Comparison of ENCODE assay signal across 10 mouse cellular contexts in genomic region chr15:83002665-83003548, GRCm38 (mm10). TPM values are rescaled to one million over a fixed set of nuclear protein-coding genes. Genes with fewer than 3 reads are reported as not detected.
DNase-seq lines count a peak whose midpoint lies in the region; ATAC-seq lines count a peak whose summit lies in the region.
"Had no signal": no experiment of that assay in that cellular context is flagged by ENCODE, and none has a peak within 500 bp of the region (broad histone marks: within the 10 kb centered on the region; RNA-seq: fewer than 3 reads in every experiment).

No protein-coding gene starts in this region.

- no peak overlapping the region for H3K4me2 ChIP-seq in midbrain, embryonic 14.5 days (ENCODE audit: low read length)
- H3K4me2 ChIP-seq: heart, embryonic 13.5 days had no signal

- ATAC-seq in midbrain, embryonic 14.5 days (ENCODE audit: low FRiP score, low TSS enrichment): peak; percentile 88
- ATAC-seq in monocyte, adult 5-6 weeks (replicated peaks; ENCODE audit: insufficient number of reproducible peaks, low FRiP score, low TSS enrichment, poor library complexity, severe bottlenecking): no peak

- H3K27me3 ChIP-seq in embryonic facial prominence, embryonic 10.5 days (replicated peaks; ENCODE audit: low read depth, poor library complexity, severe bottlenecking): peaks cover 70% of the 10 kb centered on the region
- no peaks in the 10 kb centered on the region; the same call in 1 of the 2 replicates for H3K27me3 ChIP-seq in midbrain, embryonic 14.5 days (ENCODE audit: control insufficient read depth, insufficient read depth, low read length)

- H3K4me3 ChIP-seq in embryonic facial prominence, embryonic 10.5 days: no peak overlapping the region
- no peak overlapping the region for H3K4me3 ChIP-seq in midbrain, embryonic 14.5 days (replicated peaks; ENCODE audit: low read depth, low read length)
- H3K4me3 ChIP-seq: heart, embryonic 13.5 days had no signal

- no peaks in the 10 kb centered on the region for H3K9me3 ChIP-seq in embryonic facial prominence, embryonic 10.5 days
- H3K9me3 ChIP-seq in midbrain, embryonic 14.5 days (ENCODE audit: control insufficient read depth, low read length): no peaks in the 10 kb centered on the region
- H3K9me3 ChIP-seq: G1E; heart, embryonic 13.5 days had no signal

- no peaks in the 10 kb centered on the region for H3K36me3 ChIP-seq in embryonic facial prominence, embryonic 10.5 days (replicated peaks)
- no peaks in the 10 kb centered on the region for H3K36me3 ChIP-seq in midbrain, embryonic 14.5 days (ENCODE audit: control insufficient read depth, insufficient read depth, low read length)
- H3K36me3 ChIP-seq: G1E; heart, embryonic 13.5 days had no signal

- peaks cover 39% of the 10 kb centered on the region for H3K4me1 ChIP-seq in embryonic facial prominence, embryonic 10.5 days
- H3K4me1 ChIP-seq in midbrain, embryonic 14.5 days (ENCODE audit: control insufficient read depth, insufficient read depth, low read length): peaks cover 24% of the 10 kb centered on the region

- H3K27ac ChIP-seq in embryonic facial prominence, embryonic 10.5 days (replicated peaks): no peak overlapping the region
- H3K27ac ChIP-seq in midbrain, embryonic 14.5 days (replicated peaks; ENCODE audit: low read depth, low read length): peak overlapping the region; percentile 72
- H3K27ac ChIP-seq: heart, embryonic 13.5 days had no signal

- DNase-seq in ZHBTc4 (ENCODE audit: low read depth, low spot score): peak; percentile 55
- peak; percentile 64 for DNase-seq in embryonic facial prominence, embryonic 10.5 days (ENCODE audit: low spot score)
- peak; percentile 92 to 95 for DNase-seq in layer of hippocampus, adult 18-20 months (ENCODE audit: low spot score in 2 of 2)
- peak; percentile 93 for DNase-seq in midbrain, embryonic 14.5 days
- DNase-seq in heart, postnatal 14 days: no peak
- DNase-seq in heart, postnatal 4 days: no peak
- DNase-seq in T-cell, adult 2 months (ENCODE audit: low spot score): no peak

- intact Hi-C loops in heart, postnatal 14 days (cut with DNase I): no loop called here

- WGBS in embryonic facial prominence, embryonic 10.5 days: 43% methylated on average over 12 of the region's 12 CpGs
- WGBS in midbrain, embryonic 14.5 days: 28% methylated on average over 12 of the region's 12 CpGs

- H3K9ac ChIP-seq in midbrain, embryonic 14.5 days (replicated peaks; ENCODE audit: low read length): no peak overlapping the region; the same call in 1 of the 2 replicates
- H3K9ac ChIP-seq: heart, embryonic 13.5 days had no signal

RNA-seq across cellular contexts. Expression of gene Tcf20, which starts 15.2 kb away (rescaled TPM):
- 8.4 and 8.5 TPM in 2 replicates for polyA plus RNA-seq in embryonic facial prominence, embryonic 10.5 days (2016; fragmentation: Nextera tagmentation; extraction: Ambion mirVana)
- 100 to 1,000 TPM; 238 to 241 TPM for total RNA-seq in layer of hippocampus, adult 18-20 months (2021)
- polyA plus RNA-seq in midbrain, embryonic 14.5 days (2014; fragmentation: Nextera tagmentation; extraction: Ambion mirVana): 17.8 and 18.0 TPM in 2 replicates
- total RNA-seq in heart, postnatal 14 days (2021): 10 to 100 TPM; 49.9 to 59.1 TPM
- total RNA-seq in monocyte, adult 5-6 weeks (2017): 77.4 to 104 TPM (median 81.3 TPM) in 3 replicates
- 10 to 100 TPM; 71.1 to 78.7 TPM for total RNA-seq in heart, postnatal 4 days (2021)

RNA-seq across cellular contexts. Expression of gene Nfam1, which starts 30.2 kb away (rescaled TPM):
- polyA plus RNA-seq in embryonic facial prominence, embryonic 10.5 days (2016; fragmentation: Nextera tagmentation; extraction: Ambion mirVana): 2.4 and 2.6 TPM in 2 replicates
- 1 to 10 TPM; 2.2 to 2.3 TPM for total RNA-seq in layer of hippocampus, adult 18-20 months (2021)
- polyA plus RNA-seq in midbrain, embryonic 14.5 days (2014; fragmentation: Nextera tagmentation; extraction: Ambion mirVana): 1.2 and 2.9 TPM in 2 replicates
- 1 to 10 TPM; 2.2 to 2.4 TPM for total RNA-seq in heart, postnatal 14 days (2021)
- total RNA-seq in monocyte, adult 5-6 weeks (2017): 156 to 182 TPM (median 181 TPM) in 3 replicates
- total RNA-seq in heart, postnatal 4 days (2021): 1 to 10 TPM in 1 of 2 experiments, under 1 TPM in 1; 0.98 to 1.4 TPM

Comparison
In these comparisons a context has a peak if more than half of its experiments do, and no peak if none do; other contexts are left out.
1. DNase-seq: peak in ZHBTc4 (single experiment), embryonic facial prominence, embryonic 10.5 days (single experiment), layer of hippocampus, adult 18-20 months (2 of 2) and midbrain, embryonic 14.5 days (single experiment); none in heart, postnatal 14 days (0 of 2), heart, postnatal 4 days (single experiment) and T-cell, adult 2 months (single experiment).
2. RNA of gene Nfam1, which starts 30.2 kb away (total RNA-seq): 156 to 182 TPM in monocyte, adult 5-6 weeks; 2.2 to 2.4 TPM in heart, postnatal 14 days, 2.2 to 2.3 TPM in layer of hippocampus, adult 18-20 months and 0.98 to 1.4 TPM in heart, postnatal 4 days; every median in the first group is over 10 times any median in the second.